Mouse (Mus musculus): ENCODE measurements at regions not wholly inside any gene's neighbourhood (a gene's known extent, or its start where the extent isn't known, plus 50 kb on each side); places are given as distances from the start of the nearest gene placed in this dataset.
"Not testable (repeated sequence)": the region's sequence is repeated elsewhere in the genome, so short reads cannot be mapped to it uniquely, and the experiment has no call there.

- DNase-seq, result no peak
These were observed 147.1 kb downstream of the Tsen15 start for GRCm38 (mm10) chr1:152239376-152239775.

GRCm38 (mm10) chr1:152235212-152235792, 145.4 kb upstream of the 1700025G04Rik start:
- DNase-seq, result no peak

GRCm38 (mm10) chr1:152234716-152235115, 144.8 kb upstream of the 1700025G04Rik start:
- no peak for DNase-seq

- peak; percentile 44 for DNase-seq
These were observed 141.8 kb upstream of the 1700025G04Rik start for GRCm38 (mm10) chr1:152231717-152232202.

- no peak for DNase-seq
These were observed 139.8 kb upstream of the 1700025G04Rik start for GRCm38 (mm10) chr1:152229709-152230108.

GRCm38 (mm10) chr1:152226049-152226448, 136.1 kb upstream of the 1700025G04Rik start:
- DNase-seq, result no peak

GRCm38 (mm10) chr1:152223666-152224065, 133.7 kb upstream of the 1700025G04Rik start:
- DNase-seq, result no peak

GRCm38 (mm10) chr1:152220804-152221565, 131.1 kb upstream of the 1700025G04Rik start:
- peak; percentile 22 for DNase-seq

GRCm38 (mm10) chr1:152219752-152220151, 129.8 kb upstream of the 1700025G04Rik start:
- DNase-seq, result not testable (repeated sequence)

GRCm38 (mm10) chr1:152217404-152217803, 127.5 kb upstream of the 1700025G04Rik start:
- DNase-seq, result no peak

GRCm38 (mm10) chr1:152214376-152214775, 124.5 kb upstream of the 1700025G04Rik start:
- DNase-seq, result no peak

GRCm38 (mm10) chr1:152203187-152203586, 113.3 kb upstream of the 1700025G04Rik start:
- DNase-seq, result no peak

- no peak for DNase-seq
These were observed 98.8 kb upstream of the 1700025G04Rik start for GRCm38 (mm10) chr1:152188700-152189099.

GRCm38 (mm10) chr1:152184956-152185355, 95.0 kb upstream of the 1700025G04Rik start:
- DNase-seq, result no peak

GRCm38 (mm10) chr1:152176267-152176970, 86.5 kb upstream of the 1700025G04Rik start:
- no peak for DNase-seq

- DNase-seq, result no peak
These were observed 85.8 kb upstream of the 1700025G04Rik start for GRCm38 (mm10) chr1:152175691-152176090.

- no peak for DNase-seq
These were observed 84.5 kb upstream of the 1700025G04Rik start for GRCm38 (mm10) chr1:152174464-152174863.

GRCm38 (mm10) chr1:152171034-152171790, 81.3 kb upstream of the 1700025G04Rik start:
- no peak for DNase-seq

GRCm38 (mm10) chr1:152170583-152170982, 80.7 kb upstream of the 1700025G04Rik start:
- no peak for DNase-seq

GRCm38 (mm10) chr1:152169508-152169907, 79.6 kb upstream of the 1700025G04Rik start:
- no peak for DNase-seq

- no peak for DNase-seq
These were observed 78.4 kb upstream of the 1700025G04Rik start for GRCm38 (mm10) chr1:152168284-152168683.

- no peak for DNase-seq
These were observed 77.8 kb upstream of the 1700025G04Rik start for GRCm38 (mm10) chr1:152167716-152168115.

- peak; percentile 32 for DNase-seq
These were observed 75.6 kb upstream of the 1700025G04Rik start for GRCm38 (mm10) chr1:152165490-152165905.

Data from right cerebral cortex, adult 18-20 months (tissue).